Mouse (Mus musculus): Measurements from ENCODE around the gene Slc26a11. TPM values are rescaled to one million over a fixed set of nuclear protein-coding genes. Genes with fewer than 3 reads are reported as not detected.

Gene Slc26a11
- polyA plus RNA-seq, 2 experiments: 1.1 to 1.2 TPM

DNA sequence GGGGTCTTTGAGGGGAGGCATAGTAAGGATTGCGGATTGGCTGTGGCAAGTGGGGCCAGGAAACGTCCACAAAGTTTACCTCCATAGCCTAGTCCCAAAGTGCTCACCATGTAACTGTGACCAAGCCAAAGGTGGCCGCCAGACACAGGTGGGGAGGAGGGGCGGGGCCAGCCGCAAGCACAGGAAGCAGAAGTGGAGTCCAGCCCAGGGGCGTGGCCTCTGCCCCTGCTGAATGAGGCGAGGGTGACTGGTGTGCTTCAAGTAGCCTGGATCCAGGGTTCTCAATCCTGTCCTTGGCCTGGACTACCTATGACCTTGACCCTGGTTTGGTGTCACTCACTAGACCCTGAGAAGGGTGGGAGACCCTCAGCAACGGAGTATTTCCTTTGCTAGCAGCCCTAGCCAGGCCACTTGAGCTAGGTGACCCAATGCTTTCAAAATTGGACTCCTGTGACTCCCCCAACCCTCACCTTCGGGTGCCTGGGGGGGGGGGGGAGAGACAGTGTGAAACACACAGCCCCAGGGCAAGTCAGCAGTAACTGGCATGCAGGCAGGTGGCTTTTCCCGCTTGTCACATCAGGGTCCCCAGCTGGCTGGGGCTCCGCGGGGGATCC lies 36.8 kb downstream of the Slc26a11 start:
- DNase-seq (ENCODE audit: low read depth in 3 of 3, low spot score in 3 of 3): peak; percentile 65 to 69 (median 66)
- H3K27me3 ChIP-seq (ENCODE audit: control insufficient read depth, insufficient read depth, low read length): peaks cover 5% of the 10 kb centered on the region; the same call in 1 of the 2 replicates
- peaks cover 19 to 28% of the 10 kb centered on the region in 2 experiments for H3K4me1 ChIP-seq (replicated peaks; ENCODE audit: control insufficient read depth in 2 of 2, insufficient read depth in 2 of 2, low read length in 1 of 2)
- peak overlapping the region; percentile 61 for H3K27ac ChIP-seq
- peak; percentile 75 for ATAC-seq (ENCODE audit: insufficient read depth)
- TF ChIP-seq CTCF (IDR thresholded peaks at IDR 0.05; ENCODE audit: low read depth): no peak
- TF ChIP-seq EP300 (IDR thresholded peaks at IDR 0.05; ENCODE audit: low read depth): no peak
- H3K9ac ChIP-seq (replicated peaks): peak overlapping the region; percentile 54
- no peaks in the 10 kb centered on the region for H3K36me3 ChIP-seq (replicated peaks; ENCODE audit: control insufficient read depth, insufficient read depth, low read depth)
- peak overlapping the region; percentile 87 for H3K4me2 ChIP-seq (ENCODE audit: low read depth)
- no peaks in the 10 kb centered on the region for H3K9me3 ChIP-seq (ENCODE audit: control insufficient read depth, low read length)
- 3% methylated on average over 12 of the region's 12 CpGs for WGBS (ENCODE audit: insufficient replicate concordance)
- H3K4me3 ChIP-seq (ENCODE audit: insufficient read depth in 1 of 2, low read depth in 2 of 2, low read length in 2 of 2): peak overlapping the region; percentile 43 to 78

DNA sequence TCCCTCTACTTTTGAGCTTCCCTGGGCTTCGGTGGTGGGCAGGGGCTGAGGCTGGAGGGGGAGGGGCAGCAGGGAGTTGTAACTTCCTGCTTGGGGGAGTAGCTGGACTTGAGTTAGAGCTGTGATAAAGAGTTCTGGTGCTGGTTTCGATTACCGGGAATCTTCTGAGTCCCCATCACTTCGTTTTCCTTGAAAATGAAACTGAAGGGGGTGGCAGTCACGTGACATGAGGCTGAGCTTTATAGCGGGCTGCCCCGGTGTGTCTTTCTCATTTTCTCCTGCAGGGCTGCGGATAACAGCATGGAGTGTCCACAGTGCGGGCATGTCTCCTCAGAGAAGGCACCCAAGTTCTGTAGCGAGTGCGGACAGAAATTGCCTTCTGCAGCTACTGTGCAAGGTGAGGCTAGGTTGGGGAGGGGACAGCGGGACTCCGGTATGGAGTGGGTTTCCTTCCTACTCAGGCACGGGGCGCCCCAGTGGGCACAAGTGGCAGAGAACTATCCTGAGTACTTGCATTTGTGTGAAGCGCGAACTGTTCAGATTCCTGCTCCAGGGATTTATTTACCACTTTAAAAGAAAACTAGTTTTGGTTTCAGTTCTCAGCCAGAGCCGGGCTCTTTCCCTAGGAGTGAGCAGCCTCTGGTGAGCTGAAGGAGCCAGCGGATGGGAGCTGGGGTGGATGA lies 37.6 kb downstream of the Slc26a11 start, which contains the start of gene Rnf213:
TSS of gene Rnf213 (plus strand) at position 301 of the 683 bp plus-strand sequence.
- peak; percentile 60 for ATAC-seq (ENCODE audit: insufficient read depth)
- no peaks in the 10 kb centered on the region for H3K9me3 ChIP-seq (ENCODE audit: control insufficient read depth, low read length)
- peak within 1 kb of the TSS; percentile 56 for H3K9ac ChIP-seq (replicated peaks)
- no peaks in the 10 kb centered on the region for H3K36me3 ChIP-seq (replicated peaks; ENCODE audit: control insufficient read depth, insufficient read depth, low read depth)
- peaks cover 19 to 28% of the 10 kb centered on the region in 2 experiments for H3K4me1 ChIP-seq (replicated peaks; ENCODE audit: control insufficient read depth in 2 of 2, insufficient read depth in 2 of 2, low read length in 1 of 2)
- peak within 1 kb of the TSS; percentile 78 to 96 for H3K4me3 ChIP-seq (ENCODE audit: insufficient read depth in 1 of 2, low read depth in 2 of 2, low read length in 2 of 2)
- TF ChIP-seq EP300 (IDR thresholded peaks at IDR 0.05; ENCODE audit: low read depth): no peak
- TF ChIP-seq CTCF (IDR thresholded peaks at IDR 0.05; ENCODE audit: low read depth): peak; percentile 65
- peak within 1 kb of the TSS; percentile 61 for H3K27ac ChIP-seq
- WGBS (ENCODE audit: insufficient replicate concordance): under 1% methylated on average over 19 of the region's 19 CpGs
- H3K27me3 ChIP-seq (ENCODE audit: control insufficient read depth, insufficient read depth, low read length): peaks cover 5% of the 10 kb centered on the region; the same call in 1 of the 2 replicates
- peak; percentile 49 to 68 (median 52) for DNase-seq (ENCODE audit: low read depth in 3 of 3, low spot score in 3 of 3)
- H3K4me2 ChIP-seq (ENCODE audit: low read depth): peak within 1 kb of the TSS; percentile 87

- peaks cover 19 to 28% of the 10 kb centered on the region in 2 experiments for H3K4me1 ChIP-seq (replicated peaks; ENCODE audit: control insufficient read depth in 2 of 2, insufficient read depth in 2 of 2, low read length in 1 of 2)
- peak overlapping the region; percentile 4 for H3K27ac ChIP-seq
- ATAC-seq (ENCODE audit: insufficient read depth) (no peak), DNase-seq (ENCODE audit: low read depth in 3 of 3, low spot score in 3 of 3) (no peak)
- WGBS (ENCODE audit: insufficient replicate concordance): 15% methylated on average over 7 of the region's 7 CpGs
- TF ChIP-seq CTCF (IDR thresholded peaks at IDR 0.05; ENCODE audit: low read depth): no peak
- H3K36me3 ChIP-seq (replicated peaks; ENCODE audit: control insufficient read depth, insufficient read depth, low read depth): no peaks in the 10 kb centered on the region
- peaks cover 5% of the 10 kb centered on the region; the same call in 1 of the 2 replicates for H3K27me3 ChIP-seq (ENCODE audit: control insufficient read depth, insufficient read depth, low read length)
- H3K9ac ChIP-seq (replicated peaks): peak overlapping the region; percentile 56
- peak overlapping the region; percentile 87 for H3K4me2 ChIP-seq (ENCODE audit: low read depth)
- no peaks in the 10 kb centered on the region for H3K9me3 ChIP-seq (ENCODE audit: control insufficient read depth, low read length)
- peak overlapping the region; percentile 78 to 96 for H3K4me3 ChIP-seq (ENCODE audit: insufficient read depth in 1 of 2, low read depth in 2 of 2, low read length in 2 of 2)
Measured at GRCm38 (mm10) chr11:119393483-119393804, 38.1 kb downstream of the Slc26a11 start.

DNA sequence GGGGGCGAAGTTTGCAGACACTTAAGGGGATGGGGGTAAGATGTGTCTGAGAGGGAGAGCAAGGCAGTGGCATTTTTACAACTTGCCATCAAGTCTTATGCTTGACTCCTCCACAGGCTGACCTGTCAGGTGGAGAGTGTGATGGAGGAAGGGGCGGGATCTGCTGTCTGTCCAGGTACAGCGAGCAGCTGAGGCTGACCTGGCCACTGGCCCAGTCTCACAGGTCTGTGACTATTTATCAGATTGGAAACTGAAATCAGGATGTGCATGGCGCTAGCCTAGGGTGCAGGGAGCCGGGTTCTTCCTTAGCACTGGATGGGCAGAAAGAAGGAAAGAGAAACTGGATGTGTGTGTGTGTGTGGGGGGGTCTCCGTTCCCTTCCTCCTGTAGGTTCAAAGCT lies 38.9 kb downstream of the Slc26a11 start:
- peak overlapping the region; percentile 87 for H3K4me2 ChIP-seq (ENCODE audit: low read depth)
- 65% methylated on average over 6 of the region's 6 CpGs for WGBS (ENCODE audit: insufficient replicate concordance)
- H3K9ac ChIP-seq (replicated peaks): no peak overlapping the region; the same call in 1 of the 2 replicates
- H3K27ac ChIP-seq: no peak overlapping the region
- no peaks in the 10 kb centered on the region for H3K9me3 ChIP-seq (ENCODE audit: control insufficient read depth, low read length)
- peaks cover 19 to 28% of the 10 kb centered on the region in 2 experiments for H3K4me1 ChIP-seq (replicated peaks; ENCODE audit: control insufficient read depth in 2 of 2, insufficient read depth in 2 of 2, low read length in 1 of 2)
- peak overlapping the region; percentile 78 to 96; a peak in 3 of 4 replicates for H3K4me3 ChIP-seq (ENCODE audit: insufficient read depth in 1 of 2, low read depth in 2 of 2, low read length in 2 of 2)
- DNase-seq (ENCODE audit: low read depth in 3 of 3, low spot score in 3 of 3) (no peak), ATAC-seq (ENCODE audit: insufficient read depth) (no peak)
- H3K27me3 ChIP-seq (ENCODE audit: control insufficient read depth, insufficient read depth, low read length): peaks cover 5% of the 10 kb centered on the region; the same call in 1 of the 2 replicates
- no peak for TF ChIP-seq CTCF (IDR thresholded peaks at IDR 0.05; ENCODE audit: low read depth)
- no peaks in the 10 kb centered on the region for H3K36me3 ChIP-seq (replicated peaks; ENCODE audit: control insufficient read depth, insufficient read depth, low read depth)

- ATAC-seq (ENCODE audit: insufficient read depth): no peak
- H3K36me3 ChIP-seq (replicated peaks; ENCODE audit: control insufficient read depth, insufficient read depth, low read depth): no peaks in the 10 kb centered on the region
- H3K4me2 ChIP-seq (ENCODE audit: low read depth): no peak overlapping the region
- TF ChIP-seq EP300 (IDR thresholded peaks at IDR 0.05; ENCODE audit: low read depth) (no peak), CTCF (IDR thresholded peaks at IDR 0.05; ENCODE audit: low read depth) (no peak)
- no peak for DNase-seq (ENCODE audit: low read depth in 3 of 3, low spot score in 3 of 3)
- no peaks in the 10 kb centered on the region for H3K27me3 ChIP-seq (ENCODE audit: control insufficient read depth, insufficient read depth, low read length)
- H3K9me3 ChIP-seq (ENCODE audit: control insufficient read depth, low read length): no peaks in the 10 kb centered on the region
- WGBS (ENCODE audit: insufficient replicate concordance): 53% methylated on average over 7 of the region's 7 CpGs
- H3K4me1 ChIP-seq (replicated peaks; ENCODE audit: control insufficient read depth in 2 of 2, insufficient read depth in 2 of 2, low read length in 1 of 2): peaks cover 19 to 24% of the 10 kb centered on the region in 2 experiments
- no peak overlapping the region for H3K9ac ChIP-seq (replicated peaks)
- H3K27ac ChIP-seq: no peak overlapping the region
- no peak overlapping the region for H3K4me3 ChIP-seq (ENCODE audit: insufficient read depth in 1 of 2, low read depth in 2 of 2, low read length in 2 of 2)
Measured at GRCm38 (mm10) chr11:119395394-119395793, 40.0 kb downstream of the Slc26a11 start.

Data from liver, embryonic 14.5 days (tissue).